Mouse (Mus musculus) heart, postnatal 0 days (tissue): ENCODE results near the gene Acot7. TPM values are rescaled to one million over a fixed set of nuclear protein-coding genes. Genes with fewer than 3 reads are reported as not detected.

Experiments
- ATAC-seq: fragments of 200-750 bp; cut with Nextera tagmentation; 2 replicates; pipeline ENCODE4 v1.8.0; 2017; ENCODE audit warnings: low read depth, moderate number of reproducible peaks, moderate library complexity; ENCODE audit not compliant: insufficient read depth
- DNase-seq: peaks from one replicate; pipeline ENCODE4 v3.0.0-alpha.2; 2016; ENCODE audit warnings: low spot score
- H3K27ac ChIP-seq: fragments of 300-500 bp; sonication (generic); 2 replicates; pipeline ENCODE4 v1.5.1; 2014; ENCODE audit warnings: low read depth, mild to moderate bottlenecking
- H3K27me3 ChIP-seq: fragments of 300-500 bp; sonication (generic); 2 replicates; pipeline ENCODE4 v1.6.1; 2014; ENCODE audit warnings: low read length, mixed read lengths; ENCODE audit not compliant: control insufficient read depth, insufficient read depth
- H3K36me3 ChIP-seq: fragments of 300-500 bp; sonication (generic); replicated peaks from 2 replicates; pipeline ENCODE4 v1.6.1; 2014; ENCODE audit warnings: low read length, mixed read lengths; ENCODE audit not compliant: control insufficient read depth, insufficient read depth
- H3K4me1 ChIP-seq: fragments of 300-500 bp; sonication (generic); 2 replicates; pipeline ENCODE4 v1.6.1; 2014; ENCODE audit warnings: antibody characterized with exemption; ENCODE audit not compliant: control insufficient read depth, insufficient read depth
- H3K4me2 ChIP-seq: fragments of 300-500 bp; sonication (generic); 2 replicates; pipeline ENCODE4 v1.6.1; 2014; ENCODE audit warnings: low read depth, mild to moderate bottlenecking, low read length, moderate library complexity
- H3K4me3 ChIP-seq: fragments of 300-500 bp; sonication (generic); 2 replicates; pipeline ENCODE4 v1.5.1; 2014; ENCODE audit warnings: low read depth, low read length
- H3K9ac ChIP-seq: fragments of 300-500 bp; sonication (generic); replicated peaks from 2 replicates; pipeline ENCODE4 v1.6.1; 2014; ENCODE audit warnings: low read depth, low read length, mixed read lengths
- H3K9me3 ChIP-seq: fragments of 300-500 bp; sonication (generic); replicated peaks from 2 replicates; pipeline ENCODE4 v1.6.1; 2016; ENCODE audit warnings: low read length; ENCODE audit not compliant: control insufficient read depth
- CTCF ChIP-seq: IDR thresholded peaks from 2 replicates; pipeline ENCODE4 v1.5.1; 2016; ENCODE audit warnings: antibody characterized with exemption, control low read depth, low read depth
- EP300 ChIP-seq: IDR thresholded peaks from 2 replicates; pipeline ENCODE4 v1.6.1; 2016; ENCODE audit warnings: antibody characterized with exemption, low read depth
- WGBS: fragments of 180-500 bp; shearing (Covaris S2); extraction: QIAGEN DNeasy Blood & Tissue Kit; methylation state at CpG from one replicate; pipeline ENCODE4 v1.1.7; 2014; 5-methylcytosine and 5-hydroxymethylcytosine counted together
- polyA plus RNA-seq: library from polyadenylated mRNA; unstranded; fragments of >200 nt; fragmentation: Nextera tagmentation; extraction: Ambion mirVana; gene quantifications from 2 replicates; pipeline ENCODE4 v1.2.1, GENCODE M21; 2015
- total RNA-seq: library from RNA; depleted of rRNA; stranded (reverse); fragments of >200 nt; gene quantifications from 2 replicates; pipeline ENCODE4 v1.2.3, GENCODE M21; 2014; ENCODE audit warnings: low replicate concordance

Gene Acot7
- total and polyA plus RNA-seq, 2 experiments from 2014 or later, result 39.5 to 68.8 TPM

DNA sequence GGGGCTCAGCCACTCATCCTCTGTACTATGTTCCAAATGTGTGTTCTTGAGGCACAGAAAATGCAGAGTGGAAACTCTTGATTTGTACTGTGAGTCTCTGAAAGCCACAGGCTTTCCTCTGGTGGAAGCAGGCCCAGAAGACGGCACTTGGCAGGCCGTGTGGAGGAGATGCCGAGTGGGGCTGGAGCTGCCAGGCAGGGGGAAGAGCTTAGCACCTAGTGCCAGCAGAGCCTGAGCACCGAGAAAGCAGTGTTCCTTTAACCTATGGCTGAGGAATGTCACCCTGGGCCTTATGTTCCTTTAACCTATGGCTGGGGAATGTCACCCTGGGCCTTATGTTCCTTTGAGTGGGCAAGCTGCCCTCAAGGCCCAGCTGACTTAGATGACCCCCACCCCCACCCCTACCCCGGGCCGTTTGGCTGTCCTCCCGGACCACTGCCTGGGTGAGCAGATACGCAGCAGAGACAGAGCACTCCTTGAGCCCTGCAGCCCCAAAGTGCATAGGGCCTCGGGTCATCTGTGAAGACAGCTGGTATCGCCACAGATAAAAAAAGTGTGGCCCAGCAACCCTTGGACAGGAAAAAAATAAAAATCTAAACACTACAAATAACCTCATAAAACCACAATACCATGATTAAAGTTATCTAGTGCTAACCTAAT, 88.4 kb downstream of the Acot7 start:
- Histone ChIP-seq H3K4me1 (peaks cover 81% of the 10 kb centered on the region), H3K9ac (no peak overlapping the region), H3K9me3 (no peaks in the 10 kb centered on the region), H3K27ac (peak overlapping the region; percentile 73), H3K4me3 (no peak overlapping the region), H3K27me3 (no peaks in the 10 kb centered on the region), H3K36me3 (no peaks in the 10 kb centered on the region), H3K4me2 (no peak overlapping the region)
- TF ChIP-seq CTCF, result no peak
- TF ChIP-seq EP300, result no peak
- no peak for ATAC-seq
- WGBS, result 27% methylated on average over 10 of the region's 10 CpGs
- no peak for DNase-seq

GRCm38 (mm10) chr4:152267748-152268369, 89.9 kb downstream of the Acot7 start:
- H3K9ac ChIP-seq, result no peak overlapping the region
- no peaks in the 10 kb centered on the region for H3K36me3 ChIP-seq
- no peak overlapping the region for H3K4me3 ChIP-seq
- no peak for DNase-seq
- peaks cover 87% of the 10 kb centered on the region for H3K4me1 ChIP-seq
- H3K27ac ChIP-seq, result no peak overlapping the region
- no peaks in the 10 kb centered on the region for H3K9me3 ChIP-seq
- H3K27me3 ChIP-seq, result no peaks in the 10 kb centered on the region
- no peak overlapping the region for H3K4me2 ChIP-seq
- 62% methylated on average over 13 of the region's 13 CpGs for WGBS
- no peak for ATAC-seq
- TF ChIP-seq CTCF (no peak), EP300 (no peak)

- Histone ChIP-seq H3K4me3 (no peak overlapping the region), H3K4me2 (no peak overlapping the region), H3K27ac (peak overlapping the region; percentile 36; the same call in 1 of the 2 replicates), H3K9ac (no peak overlapping the region), H3K36me3 (no peaks in the 10 kb centered on the region), H3K9me3 (no peaks in the 10 kb centered on the region), H3K27me3 (no peaks in the 10 kb centered on the region), H3K4me1 (peaks cover 86% of the 10 kb centered on the region)
- DNase-seq (no peak), ATAC-seq (no peak)
- WGBS, result 90% methylated on average over 13 of the region's 13 CpGs
- TF ChIP-seq CTCF (no peak), EP300 (no peak)
These were observed 92.0 kb downstream of the Acot7 start for GRCm38 (mm10) chr4:152269967-152270366.

DNA sequence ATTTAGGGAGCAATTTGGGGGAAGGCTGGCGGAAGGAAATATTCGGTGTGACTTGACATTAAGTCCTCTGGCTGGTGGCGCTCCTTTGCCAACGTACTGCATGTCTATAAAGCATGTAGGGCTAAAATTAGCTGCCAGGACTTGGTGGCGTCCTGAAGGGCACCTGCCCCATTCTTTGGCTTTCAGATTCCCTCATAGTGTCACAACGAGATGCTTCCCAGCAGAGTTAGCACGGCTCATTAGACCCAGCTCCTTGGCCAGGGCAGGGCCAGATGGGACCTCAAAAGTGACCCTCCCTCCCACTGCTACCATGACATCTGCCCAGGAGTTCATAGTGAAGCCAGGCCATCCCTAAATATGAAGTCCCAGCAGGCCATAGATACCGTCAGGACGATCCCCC, 92.7 kb downstream of the Acot7 start:
- H3K27me3 ChIP-seq, result 0 out of 2 replicates have a peak, but pooled peaks cover 2% of the 10 kb centered on the region
- peak overlapping the region; percentile 36 for H3K27ac ChIP-seq
- no peak overlapping the region for H3K4me3 ChIP-seq
- no peak for ATAC-seq
- no peaks in the 10 kb centered on the region for H3K36me3 ChIP-seq
- H3K9ac ChIP-seq, result no peak overlapping the region
- DNase-seq, result no peak
- peaks cover 86% of the 10 kb centered on the region for H3K4me1 ChIP-seq
- H3K4me2 ChIP-seq, result no peak overlapping the region
- H3K9me3 ChIP-seq, result no peaks in the 10 kb centered on the region
- no peak for TF ChIP-seq CTCF
- no peak for TF ChIP-seq EP300
- 53% methylated on average over 9 of the region's 9 CpGs for WGBS

- Histone ChIP-seq H3K36me3 (no peaks in the 10 kb centered on the region), H3K4me1 (peaks cover 79% of the 10 kb centered on the region), H3K27me3 (0 out of 2 replicates have a peak, but pooled peaks cover 7% of the 10 kb centered on the region), H3K27ac (no peak overlapping the region), H3K9ac (no peak overlapping the region), H3K4me3 (no peak overlapping the region), H3K4me2 (no peak overlapping the region), H3K9me3 (no peaks in the 10 kb centered on the region)
- ATAC-seq (no peak), DNase-seq (no peak)
- WGBS, result 94% methylated on average over 11 of the region's 11 CpGs
- no peak for TF ChIP-seq EP300
- no peak for TF ChIP-seq CTCF
These were observed 93.4 kb downstream of the Acot7 start for GRCm38 (mm10) chr4:152271334-152271733.

- 0 out of 2 replicates have a peak, but pooled peaks cover 7% of the 10 kb centered on the region for H3K27me3 ChIP-seq
- ATAC-seq (no peak), DNase-seq (no peak)
- peak overlapping the region; percentile 81 for H3K27ac ChIP-seq
- peaks cover 76% of the 10 kb centered on the region for H3K4me1 ChIP-seq
- H3K9me3 ChIP-seq, result no peaks in the 10 kb centered on the region
- TF ChIP-seq CTCF (no peak), EP300 (no peak)
- H3K36me3 ChIP-seq, result no peaks in the 10 kb centered on the region
- H3K9ac ChIP-seq, result no peak overlapping the region
- H3K4me3 ChIP-seq, result no peak overlapping the region
- 65% methylated on average over 7 of the region's 7 CpGs for WGBS
- no peak overlapping the region for H3K4me2 ChIP-seq
These were observed 94.1 kb downstream of the Acot7 start for GRCm38 (mm10) chr4:152272006-152272405.
